Mouse (Mus musculus): ENCODE results near the gene Aifm1.

DNA sequence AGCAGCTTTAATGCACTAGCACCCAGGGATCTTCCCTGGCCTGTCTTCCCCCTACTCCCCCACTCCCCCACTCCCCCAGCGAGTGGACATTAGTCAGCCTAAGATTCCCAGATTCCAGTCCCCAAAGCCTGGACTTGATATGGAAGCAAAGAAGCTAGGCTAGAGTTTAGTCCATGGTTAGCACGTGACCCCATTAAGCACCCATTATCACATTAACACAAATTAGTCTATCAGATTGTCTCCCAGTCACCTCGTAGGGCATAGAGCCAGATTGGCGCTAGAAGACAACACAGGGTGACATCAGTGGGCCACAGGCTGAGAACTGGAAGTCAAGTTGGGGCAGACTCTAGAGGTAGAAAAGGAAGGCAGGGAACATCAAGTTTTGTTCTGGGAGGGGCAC is 52.4 kb downstream of the Aifm1 start:
- TF ChIP-seq POLR2A (IDR thresholded peaks at IDR 0.05; ENCODE audit: insufficient read depth, low read depth, low read length) (no peak), CTCF (IDR thresholded peaks at IDR 0.05; ENCODE audit: insufficient read depth, low read depth, low read length) (no peak)

Data from olfactory bulb, adult 2 months (tissue).